In the genomic region with DNA sequence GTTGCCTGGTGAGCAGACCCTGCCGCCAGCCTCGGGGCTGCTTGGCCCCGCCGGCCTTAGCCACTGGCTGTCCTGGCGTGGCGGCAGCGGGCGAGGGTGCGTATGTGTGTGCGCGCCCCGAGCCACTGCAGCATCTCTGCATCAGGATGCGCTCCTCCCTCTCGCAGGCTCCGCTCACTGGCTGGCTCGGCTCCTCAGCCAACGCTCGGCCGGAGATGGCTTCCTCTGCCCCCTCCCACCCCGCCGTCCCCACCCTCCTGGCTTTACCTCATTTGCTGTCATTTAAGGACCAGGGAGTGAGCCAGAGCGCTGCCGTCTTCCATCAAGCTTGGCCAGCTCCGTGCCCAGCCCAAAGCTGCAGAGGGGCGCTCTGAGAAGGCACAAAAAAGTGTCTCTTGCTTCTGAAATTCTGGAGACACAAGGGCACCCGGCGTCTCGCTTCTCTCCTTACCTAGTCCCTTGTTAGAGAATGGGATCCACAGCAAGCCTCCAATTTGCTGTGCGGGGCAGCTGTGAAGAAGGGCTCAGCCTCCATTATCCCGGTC, we compare ENCODE assay signal across 8 mouse cellular contexts. TPM values are rescaled to one million over a fixed set of nuclear protein-coding genes. Genes with fewer than 3 reads are reported as not detected.
DNase-seq lines count a peak whose midpoint lies in the region; ATAC-seq and TF ChIP-seq lines count a peak whose summit lies in the region.

TSS of gene Cntn2 (minus strand) at position 495 of the 545 bp plus-strand sequence.

- DNase-seq in lung, embryonic 14.5 days = peak; percentile 58
- DNase-seq in lung, postnatal 10 days = no peak
- peak; percentile 45 for DNase-seq in forebrain, embryonic 10.5 days (ENCODE audit: extremely low spot score, low spot score)
- DNase-seq in layer of hippocampus, postnatal 25 days (ENCODE audit: extremely low spot score in 1 of 2, low spot score in 1 of 2) = peak in 1 of 2 experiments; percentile 53
- DNase-seq in T-cell, adult 2 months (ENCODE audit: low spot score) = no peak
- no peak for DNase-seq in thymus, adult 18-20 months
- DNase-seq in ovary, postnatal 10 days (ENCODE audit: low spot score) = no peak

- peak within 1 kb of the TSS; percentile 22; the same call in 1 of the 2 replicates for H3K4me3 ChIP-seq in lung, embryonic 14.5 days (ENCODE audit: low read depth, low read length)
- H3K4me3 ChIP-seq in forebrain, embryonic 10.5 days = peak within 1 kb of the TSS; percentile 51
- H3K4me3 ChIP-seq in neural tube, embryonic 12.5 days = peak within 1 kb of the TSS; percentile 44

- ATAC-seq in lung, embryonic 14.5 days (ENCODE audit: insufficient read depth) = no peak
- ATAC-seq in neural tube, embryonic 12.5 days (ENCODE audit: low FRiP score, low read depth) = peak; percentile 78

- 3% methylated on average over 30 of the region's 30 CpGs for WGBS in lung, embryonic 14.5 days
- 1% methylated on average over 30 of the region's 30 CpGs for WGBS in forebrain, embryonic 10.5 days
- WGBS in neural tube, embryonic 12.5 days = 2% methylated on average over 30 of the region's 30 CpGs

- no peak for TF ChIP-seq CTCF in lung, embryonic 14.5 days (IDR thresholded peaks at IDR 0.05; ENCODE audit: low read depth)

- no peak within 1 kb of the TSS for H3K27ac ChIP-seq in lung, embryonic 14.5 days (ENCODE audit: low read depth)
- H3K27ac ChIP-seq in forebrain, embryonic 10.5 days = peak within 1 kb of the TSS; percentile 53; the same call in 1 of the 2 replicates
- peak within 1 kb of the TSS; percentile 46; the same call in 1 of the 2 replicates for H3K27ac ChIP-seq in neural tube, embryonic 12.5 days

- peaks cover 21% of the 10 kb centered on the region; the same call in 1 of the 2 replicates for H3K4me1 ChIP-seq in lung, embryonic 14.5 days (ENCODE audit: insufficient read depth)
- peaks cover 37% of the 10 kb centered on the region for H3K4me1 ChIP-seq in forebrain, embryonic 10.5 days
- H3K4me1 ChIP-seq in neural tube, embryonic 12.5 days = peaks cover 36% of the 10 kb centered on the region

- no peaks in the 10 kb centered on the region for H3K9me3 ChIP-seq in lung, embryonic 14.5 days (ENCODE audit: low read depth, low read length)
- no peaks in the 10 kb centered on the region for H3K9me3 ChIP-seq in forebrain, embryonic 10.5 days
- H3K9me3 ChIP-seq in neural tube, embryonic 12.5 days = no peaks in the 10 kb centered on the region

- peaks cover 48% of the 10 kb centered on the region for H3K27me3 ChIP-seq in lung, embryonic 14.5 days (ENCODE audit: insufficient read depth, low read length)
- H3K27me3 ChIP-seq in forebrain, embryonic 10.5 days (ENCODE audit: poor library complexity, severe bottlenecking) = peaks cover 85% of the 10 kb centered on the region
- H3K27me3 ChIP-seq in neural tube, embryonic 12.5 days (replicated peaks) = peaks cover 37% of the 10 kb centered on the region

- no peaks in the 10 kb centered on the region for H3K36me3 ChIP-seq in lung, embryonic 14.5 days (ENCODE audit: insufficient read depth)
- H3K36me3 ChIP-seq in forebrain, embryonic 10.5 days (replicated peaks) = no peaks in the 10 kb centered on the region
- H3K36me3 ChIP-seq in neural tube, embryonic 12.5 days = no peaks in the 10 kb centered on the region

- no peak within 1 kb of the TSS for H3K9ac ChIP-seq in lung, embryonic 14.5 days
- peak within 1 kb of the TSS; percentile 71 for H3K9ac ChIP-seq in neural tube, embryonic 12.5 days

- H3K4me2 ChIP-seq in lung, embryonic 14.5 days = peak within 1 kb of the TSS; percentile 50
- H3K4me2 ChIP-seq in neural tube, embryonic 12.5 days (replicated peaks) = peak within 1 kb of the TSS; percentile 68

RNA-seq across cellular contexts. Expression of gene Cntn2, which starts in this region (rescaled TPM):
- polyA plus RNA-seq in lung, embryonic 14.5 days (2014; fragmentation: Nextera tagmentation; extraction: Ambion mirVana) = 0.65 and 0.72 TPM in 2 replicates
- polyA plus RNA-seq in forebrain, embryonic 10.5 days (2016; fragmentation: Nextera tagmentation; extraction: Ambion mirVana) = 2.8 and 5.5 TPM in 2 replicates
- 10 to 100 TPM; 69.3 to 69.6 TPM for total RNA-seq in layer of hippocampus, postnatal 25 days (2021)
- polyA plus RNA-seq in neural tube, embryonic 12.5 days (2016; fragmentation: Nextera tagmentation; extraction: Ambion mirVana) = 82.3 and 104 TPM in 2 replicates

Comparison
In these comparisons a context has a peak if more than half of its experiments do, and no peak if none do; other contexts are left out.
1. RNA of gene Cntn2 (polyA plus RNA-seq): 82.3 to 104 TPM in neural tube, embryonic 12.5 days; 2.8 to 5.5 TPM in forebrain, embryonic 10.5 days and 0.65 to 0.72 TPM in lung, embryonic 14.5 days; every median in the first group is over 10 times any median in the second.
2. Peak in DNase-seq, H3K4me3 ChIP-seq and H3K4me2 ChIP-seq in lung, embryonic 14.5 days; RNA of the gene not detected or under 1 TPM.
3. Peak in every context shown above with its lines, with median percentiles within 50 percentile points of each other: H3K4me3 ChIP-seq.